Mouse (Mus musculus): ENCODE measurements at regions not wholly inside any gene's neighbourhood (a gene's known extent, or its start where the extent isn't known, plus 50 kb on each side); places are given as distances from the start of the nearest gene placed in this dataset.

- Histone ChIP-seq H3K4me2 (ENCODE audit: low read depth, low read length) (no peak overlapping the region), H3K4me3 (replicated peaks; ENCODE audit: low read length) (no peak overlapping the region), H3K36me3 (ENCODE audit: control insufficient read depth, insufficient read depth, low read length) (no peaks in the 10 kb centered on the region), H3K27me3 (ENCODE audit: control insufficient read depth, insufficient read depth, low read length) (no peaks in the 10 kb centered on the region), H3K9ac (ENCODE audit: low read length) (no peak overlapping the region), H3K9me3 (replicated peaks; ENCODE audit: control insufficient read depth, low read length) (no peaks in the 10 kb centered on the region), H3K27ac (ENCODE audit: low read length) (no peak overlapping the region), H3K4me1 (ENCODE audit: control insufficient read depth, insufficient read depth, low read length) (no peaks in the 10 kb centered on the region)
- WGBS: 61% methylated on average over 3 of the region's 3 CpGs
- ATAC-seq (ENCODE audit: insufficient read depth, low FRiP score): no peak
Measured at GRCm38 (mm10) chr2:117827278-117827677, 284.4 kb upstream of the Thbs1 start.

- Histone ChIP-seq H3K4me1 (ENCODE audit: control insufficient read depth, insufficient read depth, low read length) (no peaks in the 10 kb centered on the region), H3K4me2 (ENCODE audit: low read depth, low read length) (no peak overlapping the region), H3K9me3 (replicated peaks; ENCODE audit: control insufficient read depth, low read length) (no peaks in the 10 kb centered on the region), H3K4me3 (replicated peaks; ENCODE audit: low read length) (no peak overlapping the region), H3K9ac (ENCODE audit: low read length) (no peak overlapping the region), H3K27me3 (ENCODE audit: control insufficient read depth, insufficient read depth, low read length) (no peaks in the 10 kb centered on the region), H3K36me3 (ENCODE audit: control insufficient read depth, insufficient read depth, low read length) (no peaks in the 10 kb centered on the region), H3K27ac (ENCODE audit: low read length) (no peak overlapping the region)
- WGBS: 57% methylated on average over 2 of the region's 2 CpGs
- ATAC-seq (ENCODE audit: insufficient read depth, low FRiP score): peak; percentile 40
Measured at GRCm38 (mm10) chr2:117838387-117838786, 273.3 kb upstream of the Thbs1 start.

GRCm38 (mm10) chr2:117840406-117840805 is 271.3 kb upstream of the Thbs1 start:
- Histone ChIP-seq H3K4me3 (replicated peaks; ENCODE audit: low read length) (no peak overlapping the region), H3K9me3 (replicated peaks; ENCODE audit: control insufficient read depth, low read length) (no peaks in the 10 kb centered on the region), H3K4me1 (ENCODE audit: control insufficient read depth, insufficient read depth, low read length) (no peaks in the 10 kb centered on the region), H3K36me3 (ENCODE audit: control insufficient read depth, insufficient read depth, low read length) (no peaks in the 10 kb centered on the region), H3K27ac (ENCODE audit: low read length) (no peak overlapping the region), H3K9ac (ENCODE audit: low read length) (no peak overlapping the region), H3K27me3 (ENCODE audit: control insufficient read depth, insufficient read depth, low read length) (no peaks in the 10 kb centered on the region), H3K4me2 (ENCODE audit: low read depth, low read length) (no peak overlapping the region)
- WGBS: 69% methylated on average over 1 of the region's 1 CpGs
- no peak for ATAC-seq (ENCODE audit: insufficient read depth, low FRiP score)

- Histone ChIP-seq H3K9ac (ENCODE audit: low read length) (no peak overlapping the region), H3K27ac (ENCODE audit: low read length) (no peak overlapping the region), H3K4me1 (ENCODE audit: control insufficient read depth, insufficient read depth, low read length) (no peaks in the 10 kb centered on the region), H3K36me3 (ENCODE audit: control insufficient read depth, insufficient read depth, low read length) (no peaks in the 10 kb centered on the region), H3K27me3 (ENCODE audit: control insufficient read depth, insufficient read depth, low read length) (no peaks in the 10 kb centered on the region), H3K4me2 (ENCODE audit: low read depth, low read length) (no peak overlapping the region), H3K4me3 (replicated peaks; ENCODE audit: low read length) (no peak overlapping the region), H3K9me3 (replicated peaks; ENCODE audit: control insufficient read depth, low read length) (no peaks in the 10 kb centered on the region)
- WGBS: 49% methylated on average over 1 of the region's 1 CpGs
- ATAC-seq (ENCODE audit: insufficient read depth, low FRiP score): no peak
Measured at GRCm38 (mm10) chr2:117842309-117842986, 269.2 kb upstream of the Thbs1 start.

GRCm38 (mm10) chr2:117852442-117852841 is 259.2 kb upstream of the Thbs1 start:
- Histone ChIP-seq H3K9me3 (replicated peaks; ENCODE audit: control insufficient read depth, low read length) (no peaks in the 10 kb centered on the region), H3K4me3 (replicated peaks; ENCODE audit: low read length) (no peak overlapping the region), H3K36me3 (ENCODE audit: control insufficient read depth, insufficient read depth, low read length) (no peaks in the 10 kb centered on the region), H3K27me3 (ENCODE audit: control insufficient read depth, insufficient read depth, low read length) (no peaks in the 10 kb centered on the region), H3K4me2 (ENCODE audit: low read depth, low read length) (no peak overlapping the region), H3K27ac (ENCODE audit: low read length) (no peak overlapping the region), H3K9ac (ENCODE audit: low read length) (no peak overlapping the region), H3K4me1 (ENCODE audit: control insufficient read depth, insufficient read depth, low read length) (no peaks in the 10 kb centered on the region)
- 53% methylated on average over 1 of the region's 1 CpGs for WGBS
- ATAC-seq (ENCODE audit: insufficient read depth, low FRiP score): no peak

- Histone ChIP-seq H3K36me3 (ENCODE audit: control insufficient read depth, insufficient read depth, low read length) (no peaks in the 10 kb centered on the region), H3K9me3 (replicated peaks; ENCODE audit: control insufficient read depth, low read length) (no peaks in the 10 kb centered on the region), H3K9ac (ENCODE audit: low read length) (no peak overlapping the region), H3K4me3 (replicated peaks; ENCODE audit: low read length) (no peak overlapping the region), H3K4me2 (ENCODE audit: low read depth, low read length) (no peak overlapping the region), H3K27ac (ENCODE audit: low read length) (no peak overlapping the region), H3K27me3 (ENCODE audit: control insufficient read depth, insufficient read depth, low read length) (no peaks in the 10 kb centered on the region), H3K4me1 (ENCODE audit: control insufficient read depth, insufficient read depth, low read length) (peaks cover 7% of the 10 kb centered on the region)
- 71% methylated on average over 3 of the region's 3 CpGs for WGBS
- no peak for ATAC-seq (ENCODE audit: insufficient read depth, low FRiP score)
Measured at GRCm38 (mm10) chr2:117862301-117862700, 249.4 kb upstream of the Thbs1 start.

- Histone ChIP-seq H3K9ac (ENCODE audit: low read length) (no peak overlapping the region), H3K36me3 (ENCODE audit: control insufficient read depth, insufficient read depth, low read length) (no peaks in the 10 kb centered on the region), H3K4me3 (replicated peaks; ENCODE audit: low read length) (no peak overlapping the region), H3K9me3 (replicated peaks; ENCODE audit: control insufficient read depth, low read length) (no peaks in the 10 kb centered on the region), H3K4me1 (ENCODE audit: control insufficient read depth, insufficient read depth, low read length) (peaks cover 8% of the 10 kb centered on the region), H3K27me3 (ENCODE audit: control insufficient read depth, insufficient read depth, low read length) (no peaks in the 10 kb centered on the region), H3K4me2 (ENCODE audit: low read depth, low read length) (no peak overlapping the region), H3K27ac (ENCODE audit: low read length) (no peak overlapping the region)
- ATAC-seq (ENCODE audit: insufficient read depth, low FRiP score): no peak
- 91% methylated on average over 1 of the region's 1 CpGs for WGBS
Measured at GRCm38 (mm10) chr2:117865119-117865518, 246.6 kb upstream of the Thbs1 start.

GRCm38 (mm10) chr2:117866946-117867345 is 244.7 kb upstream of the Thbs1 start:
- no peaks in the 10 kb centered on the region for H3K27me3 ChIP-seq (ENCODE audit: control insufficient read depth, insufficient read depth, low read length)
- H3K9me3 ChIP-seq (replicated peaks; ENCODE audit: control insufficient read depth, low read length): no peaks in the 10 kb centered on the region
- no peaks in the 10 kb centered on the region for H3K36me3 ChIP-seq (ENCODE audit: control insufficient read depth, insufficient read depth, low read length)
- H3K27ac ChIP-seq (ENCODE audit: low read length): no peak overlapping the region
- H3K9ac ChIP-seq (ENCODE audit: low read length): no peak overlapping the region
- WGBS: 49% methylated on average over 4 of the region's 4 CpGs
- no peak overlapping the region for H3K4me3 ChIP-seq (replicated peaks; ENCODE audit: low read length)
- ATAC-seq (ENCODE audit: insufficient read depth, low FRiP score): no peak
- H3K4me1 ChIP-seq (ENCODE audit: control insufficient read depth, insufficient read depth, low read length): peaks cover 8% of the 10 kb centered on the region
- H3K4me2 ChIP-seq (ENCODE audit: low read depth, low read length): no peak overlapping the region

GRCm38 (mm10) chr2:117867409-117867808 is 244.3 kb upstream of the Thbs1 start:
- Histone ChIP-seq H3K36me3 (ENCODE audit: control insufficient read depth, insufficient read depth, low read length) (no peaks in the 10 kb centered on the region), H3K27me3 (ENCODE audit: control insufficient read depth, insufficient read depth, low read length) (no peaks in the 10 kb centered on the region), H3K9me3 (replicated peaks; ENCODE audit: control insufficient read depth, low read length) (no peaks in the 10 kb centered on the region), H3K27ac (ENCODE audit: low read length) (no peak overlapping the region), H3K4me3 (replicated peaks; ENCODE audit: low read length) (no peak overlapping the region), H3K4me1 (ENCODE audit: control insufficient read depth, insufficient read depth, low read length) (peaks cover 8% of the 10 kb centered on the region), H3K9ac (ENCODE audit: low read length) (no peak overlapping the region), H3K4me2 (ENCODE audit: low read depth, low read length) (no peak overlapping the region)
- ATAC-seq (ENCODE audit: insufficient read depth, low FRiP score): no peak
- WGBS: 64% methylated on average over 3 of the region's 3 CpGs
